Mouse (Mus musculus): ENCODE results near the gene Pik3ca. TPM values are rescaled to one million over a fixed set of nuclear protein-coding genes. Genes with fewer than 3 reads are reported as not detected.

Gene Pik3ca
- polyA plus RNA-seq, 1 experiment: 23.1 TPM

DNA sequence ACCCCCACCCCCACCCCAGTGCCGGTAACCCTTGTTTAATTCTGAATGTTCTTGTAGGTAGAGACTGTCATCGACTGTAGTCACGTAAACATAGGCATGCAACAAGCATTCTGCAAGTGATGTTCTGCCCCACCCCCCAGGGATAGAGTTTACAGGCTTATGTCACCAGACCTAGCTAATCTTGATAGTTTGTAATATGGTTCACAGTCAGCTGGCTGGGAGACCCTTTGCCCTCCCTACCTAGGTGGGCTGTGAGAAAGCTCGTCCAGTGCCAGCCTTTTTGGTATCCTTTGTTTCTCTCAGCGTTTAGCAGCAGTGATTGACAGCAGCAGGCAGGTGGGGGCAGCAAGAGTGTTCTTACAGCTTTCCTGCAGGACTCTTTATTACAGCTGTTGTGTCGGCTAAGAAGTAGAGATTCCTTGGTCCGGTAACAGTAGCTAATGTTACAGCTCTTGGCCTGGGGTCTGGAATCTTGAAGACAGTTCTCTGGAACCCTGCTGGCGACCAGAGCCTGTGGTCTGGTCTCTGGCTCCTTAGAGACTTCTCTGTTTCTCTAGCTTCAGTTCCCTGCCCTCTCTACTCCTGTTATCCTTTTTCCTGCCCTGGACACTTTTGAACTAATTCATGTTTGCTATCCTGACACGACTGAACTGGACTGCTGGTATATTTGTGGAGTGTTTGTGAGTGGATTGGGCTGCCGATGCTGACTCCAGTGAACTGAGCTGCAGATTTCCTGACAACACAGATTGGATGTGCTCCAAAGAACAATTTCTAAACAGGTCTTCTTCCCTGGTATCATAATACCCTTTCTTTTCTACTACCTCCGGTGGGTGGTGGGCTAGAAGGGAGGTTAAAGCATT is 109.1 kb downstream of the Pik3ca start:
- Histone ChIP-seq H3K27ac (ENCODE audit: insufficient read depth, low read length) (no peak overlapping the region), H3K4me3 (ENCODE audit: insufficient read depth, low read length) (no peak overlapping the region), H3K4me1 (ENCODE audit: control insufficient read depth, insufficient read depth, low read length) (peaks cover 2% of the 10 kb centered on the region; the same call in 1 of the 2 replicates)
- no peak for TF ChIP-seq POLR2A (IDR thresholded peaks at IDR 0.05; ENCODE audit: extremely low read depth, insufficient read depth, low read length)
- no peak for TF ChIP-seq CTCF (IDR thresholded peaks at IDR 0.05; ENCODE audit: extremely low read depth, insufficient read depth, low read length)

DNA sequence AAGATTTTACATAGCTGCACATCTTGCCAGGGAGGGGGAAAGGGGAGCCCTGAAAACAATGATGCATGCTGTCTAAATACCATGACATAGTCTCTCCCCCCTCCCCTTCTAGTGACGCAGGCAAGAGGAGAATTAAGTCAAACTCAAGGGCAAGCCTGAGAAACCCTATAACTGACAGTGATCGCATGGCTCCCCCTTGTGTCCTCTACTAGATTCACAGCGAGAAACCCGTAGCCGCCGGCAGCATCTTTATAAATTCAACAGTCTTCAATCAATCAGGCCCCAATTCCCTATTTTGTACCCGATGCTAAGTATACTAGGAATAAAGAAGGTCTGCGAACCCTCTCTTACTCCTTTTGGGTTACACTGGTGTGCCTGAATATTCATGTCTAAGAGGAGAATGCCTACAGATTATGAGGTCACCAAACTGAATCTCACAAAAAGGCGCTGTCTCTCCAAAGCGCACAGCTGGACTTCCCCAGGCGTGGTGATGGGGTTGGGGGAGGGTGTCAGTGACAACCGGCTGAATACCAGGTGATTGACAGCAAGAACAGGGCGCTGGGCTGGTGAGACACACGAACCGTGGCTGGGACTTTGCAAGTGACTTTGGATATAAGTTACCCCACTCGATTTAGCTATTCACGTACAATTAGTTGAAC is 111.3 kb downstream of the Pik3ca start:
- no peak overlapping the region for H3K27ac ChIP-seq (ENCODE audit: insufficient read depth, low read length)
- peaks cover 9% of the 10 kb centered on the region for H3K4me1 ChIP-seq (ENCODE audit: control insufficient read depth, insufficient read depth, low read length)
- TF ChIP-seq POLR2A (IDR thresholded peaks at IDR 0.05; ENCODE audit: extremely low read depth, insufficient read depth, low read length) (no peak), CTCF (IDR thresholded peaks at IDR 0.05; ENCODE audit: extremely low read depth, insufficient read depth, low read length) (peak; percentile 82)
- peak overlapping the region; percentile 14; the same call in 1 of the 2 replicates for H3K4me3 ChIP-seq (ENCODE audit: insufficient read depth, low read length)

DNA sequence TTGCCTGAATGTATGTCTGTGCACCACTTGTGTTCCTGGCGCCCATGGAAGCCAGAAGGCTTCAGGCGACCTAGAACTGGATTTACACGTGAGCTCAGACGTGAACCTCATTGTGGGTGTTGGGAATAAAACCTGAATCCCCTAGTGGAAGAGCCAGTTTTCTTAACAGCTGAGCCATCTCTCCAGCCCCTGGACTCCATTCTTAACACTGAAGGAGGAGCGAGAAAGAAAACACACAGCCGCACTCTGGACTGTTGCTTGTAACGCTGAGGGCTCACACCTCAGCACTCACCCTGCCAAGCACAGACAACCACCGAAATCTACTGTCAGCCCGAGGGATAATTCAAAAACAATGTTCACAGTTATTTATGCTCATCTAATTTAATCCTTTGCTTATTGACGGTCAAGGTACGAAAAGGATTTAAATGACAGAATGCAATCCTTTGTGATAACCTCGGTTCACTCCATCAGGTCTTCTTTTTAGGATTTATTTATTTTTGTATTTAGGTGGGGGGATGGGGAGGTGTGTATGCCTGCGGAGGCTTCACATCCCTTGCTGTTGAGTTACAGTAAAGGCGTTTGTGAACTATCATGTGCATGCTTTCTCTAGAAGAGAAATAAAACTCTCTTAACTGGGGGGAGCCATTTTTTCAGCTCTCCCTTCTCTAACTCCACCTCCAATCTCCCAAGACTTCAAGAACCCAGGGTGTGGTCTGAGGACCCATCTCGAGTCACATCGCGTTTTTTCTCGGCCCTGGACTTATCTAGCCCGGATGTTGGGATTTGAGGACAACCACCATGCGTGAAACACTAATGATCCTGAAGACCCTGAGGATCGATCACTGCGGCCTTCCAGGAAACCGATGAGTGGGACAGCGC is 112.3 kb downstream of the Pik3ca start, which contains the start of gene Zfp639:
Zfp639 (plus strand) TSS at position 764 of the 879 bp plus-strand sequence.
- H3K4me3 ChIP-seq (ENCODE audit: insufficient read depth, low read length): peak within 1 kb of the TSS; percentile 59
- TF ChIP-seq POLR2A (IDR thresholded peaks at IDR 0.05; ENCODE audit: extremely low read depth, insufficient read depth, low read length): no peak
- no peak for TF ChIP-seq CTCF (IDR thresholded peaks at IDR 0.05; ENCODE audit: extremely low read depth, insufficient read depth, low read length)
- H3K27ac ChIP-seq (ENCODE audit: insufficient read depth, low read length): peak within 1 kb of the TSS; percentile 68
- peaks cover 9% of the 10 kb centered on the region for H3K4me1 ChIP-seq (ENCODE audit: control insufficient read depth, insufficient read depth, low read length)

GRCm38 (mm10) chr3:32510375-32511190 is 113.1 kb downstream of the Pik3ca start:
- Histone ChIP-seq H3K4me1 (ENCODE audit: control insufficient read depth, insufficient read depth, low read length) (peaks cover 9% of the 10 kb centered on the region), H3K4me3 (ENCODE audit: insufficient read depth, low read length) (peak overlapping the region; percentile 59), H3K27ac (ENCODE audit: insufficient read depth, low read length) (peak overlapping the region; percentile 68)
- TF ChIP-seq POLR2A (IDR thresholded peaks at IDR 0.05; ENCODE audit: extremely low read depth, insufficient read depth, low read length): peak; percentile 29; the same call in 1 of the 2 replicates
- peak; percentile 54 for TF ChIP-seq CTCF (IDR thresholded peaks at IDR 0.05; ENCODE audit: extremely low read depth, insufficient read depth, low read length)

DNA sequence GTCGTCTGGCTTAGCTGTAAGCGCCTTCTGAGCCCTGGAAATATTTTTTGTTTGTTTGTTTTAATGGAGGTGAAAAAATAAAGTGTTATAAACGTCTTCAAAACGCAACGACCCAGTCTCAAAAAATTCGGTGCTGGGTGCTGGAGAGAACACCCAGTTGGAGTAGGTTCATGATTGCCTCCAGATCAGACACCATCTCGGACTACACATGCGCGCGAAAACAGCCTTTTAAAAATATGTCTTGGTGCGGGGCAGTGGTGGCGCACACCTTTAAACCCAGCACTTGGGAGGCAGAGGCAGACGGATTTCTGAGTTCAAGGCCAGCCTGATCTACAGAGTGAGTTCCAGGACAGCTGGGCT is 113.7 kb downstream of the Pik3ca start:
- Histone ChIP-seq H3K4me1 (ENCODE audit: control insufficient read depth, insufficient read depth, low read length) (peaks cover 11% of the 10 kb centered on the region), H3K4me3 (ENCODE audit: insufficient read depth, low read length) (peak overlapping the region; percentile 59), H3K27ac (ENCODE audit: insufficient read depth, low read length) (no peak overlapping the region)
- no peak for TF ChIP-seq POLR2A (IDR thresholded peaks at IDR 0.05; ENCODE audit: extremely low read depth, insufficient read depth, low read length)
- TF ChIP-seq CTCF (IDR thresholded peaks at IDR 0.05; ENCODE audit: extremely low read depth, insufficient read depth, low read length): no peak

- Histone ChIP-seq H3K27ac (ENCODE audit: insufficient read depth, low read length) (no peak overlapping the region), H3K4me1 (ENCODE audit: control insufficient read depth, insufficient read depth, low read length) (peaks cover 12% of the 10 kb centered on the region), H3K4me3 (ENCODE audit: insufficient read depth, low read length) (no peak overlapping the region)
- TF ChIP-seq POLR2A (IDR thresholded peaks at IDR 0.05; ENCODE audit: extremely low read depth, insufficient read depth, low read length) (no peak), CTCF (IDR thresholded peaks at IDR 0.05; ENCODE audit: extremely low read depth, insufficient read depth, low read length) (no peak)
These were observed 115.3 kb downstream of the Pik3ca start for GRCm38 (mm10) chr3:32512686-32513284.

DNA sequence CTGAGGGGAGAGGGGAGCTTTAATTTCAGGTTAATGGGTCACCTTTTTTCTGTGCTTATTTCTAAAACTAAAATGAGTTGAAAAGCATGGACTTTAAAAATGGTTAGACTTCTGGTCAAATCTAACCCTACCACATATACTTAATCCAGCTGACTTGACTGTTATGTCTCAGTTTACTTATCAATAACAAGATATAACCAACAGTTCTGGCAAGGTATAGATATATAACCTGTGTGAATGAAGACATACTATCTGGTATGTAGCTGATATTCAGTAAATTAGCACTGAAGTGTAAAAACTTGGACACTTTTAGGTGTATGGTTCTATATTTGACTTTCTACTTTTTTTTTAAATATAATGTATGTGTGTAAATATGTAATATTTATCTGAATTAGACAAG is 116.1 kb downstream of the Pik3ca start:
- no peak for TF ChIP-seq POLR2A (IDR thresholded peaks at IDR 0.05; ENCODE audit: extremely low read depth, insufficient read depth, low read length)
- no peak for TF ChIP-seq CTCF (IDR thresholded peaks at IDR 0.05; ENCODE audit: extremely low read depth, insufficient read depth, low read length)
- Histone ChIP-seq H3K4me3 (ENCODE audit: insufficient read depth, low read length) (no peak overlapping the region), H3K27ac (ENCODE audit: insufficient read depth, low read length) (no peak overlapping the region), H3K4me1 (ENCODE audit: control insufficient read depth, insufficient read depth, low read length) (peaks cover 12% of the 10 kb centered on the region)

Other genes starting within 250 kb of the Pik3ca start
- gene Zmat3, start 31.7 kb upstream of the Pik3ca start, polyA plus RNA-seq (2012; rRNA removed): 44.9 and 47.5 TPM in 2 replicates
- not detected in 2 replicates for gene Kcnmb3, start 94.6 kb downstream of the Pik3ca start, polyA plus RNA-seq (2012; rRNA removed)
- 52.0 and 52.8 TPM in 2 replicates for gene Zfp639, start 112.6 kb downstream of the Pik3ca start, polyA plus RNA-seq (2012; rRNA removed)
- gene Mfn1, start 131.8 kb downstream of the Pik3ca start, polyA plus RNA-seq (2012; rRNA removed): 101 and 106 TPM in 2 replicates
- 37.4 and 46.6 TPM in 2 replicates for gene Gnb4, start 218.9 kb downstream of the Pik3ca start, polyA plus RNA-seq (2012; rRNA removed)